Mouse (Mus musculus): ENCODE measurements around the gene Atp1a4. TPM values are rescaled to one million over a fixed set of nuclear protein-coding genes. Genes with fewer than 3 reads are reported as not detected.

Gene Atp1a4
- polyA plus RNA-seq, 1 experiment from 2014 or later = not detected

- WGBS (ENCODE audit: insufficient replicate concordance) = 70% methylated on average over 11 of the region's 11 CpGs
- Histone ChIP-seq H3K9ac (ENCODE audit: low read depth, low read length) (no peak overlapping the region), H3K4me2 (ENCODE audit: low read depth, low read length) (no peak overlapping the region), H3K9me3 (replicated peaks; ENCODE audit: control insufficient read depth, low read length) (no peaks in the 10 kb centered on the region), H3K4me1 (ENCODE audit: control insufficient read depth, low read depth, low read length) (no peaks in the 10 kb centered on the region), H3K36me3 (ENCODE audit: control insufficient read depth, insufficient read depth) (no peaks in the 10 kb centered on the region), H3K4me3 (ENCODE audit: low read depth, low read length) (no peak overlapping the region), H3K27ac (ENCODE audit: low read length) (no peak overlapping the region), H3K27me3 (ENCODE audit: control insufficient read depth, insufficient read depth, low read depth, low read length) (no peaks in the 10 kb centered on the region)
- ATAC-seq (ENCODE audit: low read depth) = no peak
Measured at GRCm38 (mm10) chr1:172288900-172289616, 30.8 kb upstream of the Atp1a4 start.

- H3K27me3 ChIP-seq (ENCODE audit: control insufficient read depth, insufficient read depth, low read depth, low read length) = no peaks in the 10 kb centered on the region
- no peak overlapping the region for H3K4me2 ChIP-seq (ENCODE audit: low read depth, low read length)
- no peak overlapping the region for H3K9ac ChIP-seq (ENCODE audit: low read depth, low read length)
- no peak overlapping the region for H3K4me3 ChIP-seq (ENCODE audit: low read depth, low read length)
- no peaks in the 10 kb centered on the region for H3K36me3 ChIP-seq (ENCODE audit: control insufficient read depth, insufficient read depth)
- H3K27ac ChIP-seq (ENCODE audit: low read length) = no peak overlapping the region
- H3K4me1 ChIP-seq (ENCODE audit: control insufficient read depth, low read depth, low read length) = no peaks in the 10 kb centered on the region
- H3K9me3 ChIP-seq (replicated peaks; ENCODE audit: control insufficient read depth, low read length) = no peaks in the 10 kb centered on the region
- WGBS (ENCODE audit: insufficient replicate concordance) = 72% methylated on average over 5 of the region's 5 CpGs
- no peak for ATAC-seq (ENCODE audit: low read depth)
Measured at GRCm38 (mm10) chr1:172286740-172287139, 28.5 kb upstream of the Atp1a4 start.

DNA sequence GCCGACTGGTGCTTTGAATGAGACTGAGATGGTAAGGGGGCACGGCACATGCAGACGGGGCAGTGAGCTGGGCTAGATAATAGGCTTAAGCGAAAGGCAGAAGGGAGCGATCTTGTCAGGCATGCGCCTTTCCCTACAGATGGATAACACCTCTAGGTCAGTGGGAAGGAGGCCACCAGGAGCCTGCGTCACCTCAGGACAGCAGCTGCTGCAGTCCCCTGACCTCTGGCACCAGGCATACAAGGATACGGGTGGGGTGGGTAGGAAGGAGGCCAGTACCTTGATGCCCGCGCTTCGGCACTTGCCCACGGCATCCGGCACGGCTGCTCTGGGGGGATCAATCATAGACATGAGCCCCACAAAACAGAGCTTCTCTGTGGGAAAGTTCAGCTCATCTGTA lies 26.0 kb upstream of the Atp1a4 start:
- no peaks in the 10 kb centered on the region for H3K4me1 ChIP-seq (ENCODE audit: control insufficient read depth, low read depth, low read length)
- no peak overlapping the region for H3K4me2 ChIP-seq (ENCODE audit: low read depth, low read length)
- H3K4me3 ChIP-seq (ENCODE audit: low read depth, low read length) = no peak overlapping the region
- H3K27ac ChIP-seq (ENCODE audit: low read length) = no peak overlapping the region
- no peaks in the 10 kb centered on the region for H3K9me3 ChIP-seq (replicated peaks; ENCODE audit: control insufficient read depth, low read length)
- whole genome bisulfite sequencing (ENCODE audit: insufficient replicate concordance) = 85% methylated on average over 14 of the region's 14 CpGs
- H3K9ac ChIP-seq (ENCODE audit: low read depth, low read length) = no peak overlapping the region
- no peak for ATAC-seq (ENCODE audit: low read depth)
- no peaks in the 10 kb centered on the region for H3K36me3 ChIP-seq (ENCODE audit: control insufficient read depth, insufficient read depth)
- no peaks in the 10 kb centered on the region for H3K27me3 ChIP-seq (ENCODE audit: control insufficient read depth, insufficient read depth, low read depth, low read length)

DNA sequence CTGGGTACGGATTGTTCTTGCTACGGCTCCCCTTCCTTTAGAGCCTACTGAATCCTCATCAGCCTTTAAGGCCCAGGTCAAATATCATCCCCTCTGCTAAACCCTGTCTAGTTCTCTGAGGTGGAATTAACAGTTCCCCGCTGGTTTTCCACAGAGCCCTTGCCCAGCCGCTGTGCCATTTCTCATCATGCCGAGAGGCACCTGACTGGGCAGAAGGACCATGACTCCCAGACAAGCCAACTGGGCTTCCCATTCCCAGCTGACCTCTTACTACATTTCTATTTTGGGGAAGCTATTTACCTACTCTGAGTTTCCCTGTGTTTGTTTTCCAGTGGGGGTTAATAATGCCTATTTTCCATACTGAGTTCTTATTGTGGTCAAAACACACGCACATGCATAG lies 24.9 kb upstream of the Atp1a4 start:
- Histone ChIP-seq H3K9ac (ENCODE audit: low read depth, low read length) (no peak overlapping the region), H3K4me3 (ENCODE audit: low read depth, low read length) (no peak overlapping the region), H3K4me2 (ENCODE audit: low read depth, low read length) (no peak overlapping the region), H3K27ac (ENCODE audit: low read length) (no peak overlapping the region), H3K27me3 (ENCODE audit: control insufficient read depth, insufficient read depth, low read depth, low read length) (no peaks in the 10 kb centered on the region), H3K4me1 (ENCODE audit: control insufficient read depth, low read depth, low read length) (no peaks in the 10 kb centered on the region), H3K36me3 (ENCODE audit: control insufficient read depth, insufficient read depth) (no peaks in the 10 kb centered on the region), H3K9me3 (replicated peaks; ENCODE audit: control insufficient read depth, low read length) (no peaks in the 10 kb centered on the region)
- no peak for ATAC-seq (ENCODE audit: low read depth)
- 79% methylated on average over 6 of the region's 6 CpGs for WGBS (ENCODE audit: insufficient replicate concordance)

- ATAC-seq (ENCODE audit: low read depth) = no peak
- H3K4me1 ChIP-seq (ENCODE audit: control insufficient read depth, low read depth, low read length) = no peaks in the 10 kb centered on the region
- no peaks in the 10 kb centered on the region for H3K36me3 ChIP-seq (ENCODE audit: control insufficient read depth, insufficient read depth)
- H3K9me3 ChIP-seq (replicated peaks; ENCODE audit: control insufficient read depth, low read length) = no peaks in the 10 kb centered on the region
- no peak overlapping the region for H3K4me3 ChIP-seq (ENCODE audit: low read depth, low read length)
- H3K27me3 ChIP-seq (ENCODE audit: control insufficient read depth, insufficient read depth, low read depth, low read length) = no peaks in the 10 kb centered on the region
- no peak overlapping the region for H3K27ac ChIP-seq (ENCODE audit: low read length)
- H3K4me2 ChIP-seq (ENCODE audit: low read depth, low read length) = no peak overlapping the region
- no peak overlapping the region for H3K9ac ChIP-seq (ENCODE audit: low read depth, low read length)
- 67% methylated on average over 10 of the region's 10 CpGs for WGBS (ENCODE audit: insufficient replicate concordance)
Measured at GRCm38 (mm10) chr1:172281522-172282254, 23.5 kb upstream of the Atp1a4 start.

DNA sequence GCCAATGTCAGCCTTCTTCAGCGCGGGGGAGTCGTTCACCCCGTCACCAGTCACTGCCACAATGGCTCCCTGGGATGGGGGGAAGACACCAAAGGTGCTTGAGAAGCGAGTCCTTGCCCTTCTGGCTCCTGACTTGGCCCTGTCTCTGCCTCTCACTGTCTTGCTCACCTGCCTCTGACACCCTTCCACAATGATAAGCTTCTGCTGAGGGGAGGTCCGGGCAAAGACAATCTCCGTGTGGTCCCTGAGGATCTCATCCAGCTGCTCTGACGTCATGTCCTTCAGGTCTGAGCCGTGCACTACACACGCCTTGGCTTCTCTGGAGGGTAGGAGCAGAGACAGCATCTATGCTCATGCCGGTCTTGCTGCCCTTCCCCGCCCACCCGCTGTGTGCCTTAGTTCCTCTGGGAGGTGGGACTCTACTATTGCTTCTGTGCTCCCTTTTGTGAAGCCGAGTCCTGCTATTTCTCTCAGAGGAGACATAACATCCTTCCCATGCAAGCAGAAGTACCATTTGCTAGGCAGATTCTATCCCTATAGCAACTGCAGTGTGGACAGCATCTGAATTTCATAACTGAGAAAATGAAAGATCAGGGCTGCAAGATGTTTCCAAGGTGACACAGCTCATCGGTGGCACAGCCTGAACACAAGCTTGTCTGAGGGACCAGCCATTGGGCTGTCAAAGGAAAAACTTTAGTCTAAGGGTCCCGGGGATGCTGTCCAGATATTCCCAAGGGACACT lies 21.7 kb upstream of the Atp1a4 start:
- no peaks in the 10 kb centered on the region for H3K9me3 ChIP-seq (replicated peaks; ENCODE audit: control insufficient read depth, low read length)
- no peaks in the 10 kb centered on the region for H3K36me3 ChIP-seq (ENCODE audit: control insufficient read depth, insufficient read depth)
- no peak overlapping the region for H3K9ac ChIP-seq (ENCODE audit: low read depth, low read length)
- no peak for ATAC-seq (ENCODE audit: low read depth)
- H3K27me3 ChIP-seq (ENCODE audit: control insufficient read depth, insufficient read depth, low read depth, low read length) = no peaks in the 10 kb centered on the region
- H3K4me2 ChIP-seq (ENCODE audit: low read depth, low read length) = no peak overlapping the region
- no peak overlapping the region for H3K27ac ChIP-seq (ENCODE audit: low read length)
- WGBS (ENCODE audit: insufficient replicate concordance) = 58% methylated on average over 16 of the region's 16 CpGs
- no peak overlapping the region for H3K4me3 ChIP-seq (ENCODE audit: low read depth, low read length)
- no peaks in the 10 kb centered on the region for H3K4me1 ChIP-seq (ENCODE audit: control insufficient read depth, low read depth, low read length)

GRCm38 (mm10) chr1:172278328-172278727 lies 20.1 kb upstream of the Atp1a4 start:
- Histone ChIP-seq H3K4me3 (ENCODE audit: low read depth, low read length) (no peak overlapping the region), H3K4me1 (ENCODE audit: control insufficient read depth, low read depth, low read length) (no peaks in the 10 kb centered on the region), H3K27me3 (ENCODE audit: control insufficient read depth, insufficient read depth, low read depth, low read length) (no peaks in the 10 kb centered on the region), H3K36me3 (ENCODE audit: control insufficient read depth, insufficient read depth) (no peaks in the 10 kb centered on the region), H3K9ac (ENCODE audit: low read depth, low read length) (no peak overlapping the region), H3K4me2 (ENCODE audit: low read depth, low read length) (no peak overlapping the region), H3K27ac (ENCODE audit: low read length) (no peak overlapping the region), H3K9me3 (replicated peaks; ENCODE audit: control insufficient read depth, low read length) (no peaks in the 10 kb centered on the region)
- no peak for ATAC-seq (ENCODE audit: low read depth)
- 84% methylated on average over 13 of the region's 13 CpGs for WGBS (ENCODE audit: insufficient replicate concordance)

DNA sequence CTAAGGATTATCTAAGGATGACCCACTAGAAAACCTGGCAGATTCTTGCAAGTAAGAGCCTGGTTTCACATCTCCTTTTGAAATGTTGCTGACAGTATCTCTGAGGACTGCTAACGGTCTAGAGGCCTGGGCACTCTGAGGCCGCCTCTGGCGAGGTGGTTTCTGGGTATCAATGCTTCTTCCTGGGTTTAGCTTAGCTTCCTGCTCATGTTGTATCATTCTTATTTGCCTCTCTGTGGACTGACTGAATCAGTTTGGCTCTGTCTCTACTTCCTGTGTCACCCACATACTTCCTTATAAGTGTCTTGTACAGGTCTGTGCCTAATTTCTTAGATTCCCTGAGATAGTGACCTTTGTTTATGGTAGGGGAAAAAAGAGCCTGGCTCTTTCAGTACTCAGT lies 19.0 kb upstream of the Atp1a4 start:
- no peak overlapping the region for H3K9ac ChIP-seq (ENCODE audit: low read depth, low read length)
- ATAC-seq (ENCODE audit: low read depth) = no peak
- H3K27ac ChIP-seq (ENCODE audit: low read length) = no peak overlapping the region
- no peaks in the 10 kb centered on the region for H3K27me3 ChIP-seq (ENCODE audit: control insufficient read depth, insufficient read depth, low read depth, low read length)
- no peak overlapping the region for H3K4me3 ChIP-seq (ENCODE audit: low read depth, low read length)
- no peaks in the 10 kb centered on the region for H3K9me3 ChIP-seq (replicated peaks; ENCODE audit: control insufficient read depth, low read length)
- WGBS (ENCODE audit: insufficient replicate concordance) = 20% methylated on average over 3 of the region's 3 CpGs
- no peaks in the 10 kb centered on the region for H3K4me1 ChIP-seq (ENCODE audit: control insufficient read depth, low read depth, low read length)
- H3K4me2 ChIP-seq (ENCODE audit: low read depth, low read length) = no peak overlapping the region
- no peaks in the 10 kb centered on the region for H3K36me3 ChIP-seq (ENCODE audit: control insufficient read depth, insufficient read depth)

DNA sequence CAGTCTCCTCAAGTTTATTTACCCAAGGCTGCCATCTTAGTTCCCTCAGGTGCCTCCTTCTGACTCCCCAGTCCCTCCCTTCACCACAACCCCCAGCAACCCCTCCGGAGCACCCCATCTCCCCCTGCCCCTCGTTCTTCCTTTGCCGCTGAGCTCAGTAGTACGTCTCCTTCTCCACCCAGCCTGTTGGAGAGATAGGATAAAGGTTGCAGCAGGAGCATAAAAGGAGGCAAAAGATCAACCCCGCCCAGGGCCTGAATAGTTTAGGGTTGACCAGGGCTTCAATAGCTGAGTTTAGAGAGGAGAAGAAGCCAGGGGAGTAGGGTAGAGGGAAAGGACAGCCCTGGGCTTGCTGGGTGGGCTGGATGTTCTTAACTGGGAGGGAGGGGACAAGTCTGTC lies 16.3 kb upstream of the Atp1a4 start:
- Histone ChIP-seq H3K4me3 (ENCODE audit: low read depth, low read length) (no peak overlapping the region), H3K36me3 (ENCODE audit: control insufficient read depth, insufficient read depth) (no peaks in the 10 kb centered on the region), H3K9me3 (replicated peaks; ENCODE audit: control insufficient read depth, low read length) (no peaks in the 10 kb centered on the region), H3K4me1 (ENCODE audit: control insufficient read depth, low read depth, low read length) (no peaks in the 10 kb centered on the region), H3K27me3 (ENCODE audit: control insufficient read depth, insufficient read depth, low read depth, low read length) (no peaks in the 10 kb centered on the region), H3K27ac (ENCODE audit: low read length) (no peak overlapping the region), H3K9ac (ENCODE audit: low read depth, low read length) (no peak overlapping the region), H3K4me2 (ENCODE audit: low read depth, low read length) (no peak overlapping the region)
- WGBS (ENCODE audit: insufficient replicate concordance) = 59% methylated on average over 5 of the region's 5 CpGs
- ATAC-seq (ENCODE audit: low read depth) = no peak

All from liver, embryonic 16.5 days (tissue).